Comparison of ENCODE assay signal across 8 mouse cellular contexts in the genomic region with DNA sequence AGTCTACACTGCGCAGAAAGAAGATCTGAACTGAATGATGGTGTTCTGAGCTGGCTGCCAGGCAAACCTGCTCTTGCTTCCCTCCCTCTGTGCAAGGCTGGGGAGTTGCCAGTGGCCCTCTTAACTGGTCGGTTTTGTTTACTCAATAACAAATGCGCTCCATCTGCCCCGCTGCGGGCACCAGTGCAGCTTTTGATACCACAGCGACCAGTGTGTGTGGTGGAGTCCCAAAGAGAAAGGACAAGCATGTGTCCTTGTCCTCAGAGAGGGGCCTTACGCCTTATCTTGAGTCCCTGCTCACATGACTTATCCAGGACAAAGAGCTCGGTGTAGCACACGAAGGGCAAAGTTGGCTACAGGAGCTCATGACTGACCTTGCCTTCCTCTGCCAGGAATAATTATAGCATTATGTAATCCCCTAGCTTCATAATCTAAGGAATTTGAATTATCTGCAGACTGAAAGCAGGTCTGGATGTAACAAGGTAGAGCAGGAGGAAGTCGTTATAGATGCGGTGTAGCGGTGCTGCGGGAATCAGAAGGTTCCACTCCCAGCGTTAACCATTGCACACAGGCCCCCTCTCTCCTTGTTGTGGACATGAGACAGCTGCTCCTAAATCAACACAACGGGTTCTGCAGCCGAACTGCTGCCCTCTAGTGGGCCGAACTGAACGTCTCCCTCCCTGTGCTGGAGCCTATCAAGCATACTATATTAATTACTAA. TPM values are rescaled to one million over a fixed set of nuclear protein-coding genes. Genes with fewer than 3 reads are reported as not detected.
DNase-seq lines count a peak whose midpoint lies in the region; ATAC-seq and TF ChIP-seq lines count a peak whose summit lies in the region.

No protein-coding gene starts in this region.

- no peak overlapping the region for H3K4me3 ChIP-seq in ES-Bruce4 (ENCODE audit: low read depth, low read length)
- no peak overlapping the region for H3K4me3 ChIP-seq in forebrain, embryonic 15.5 days
- no peak overlapping the region for H3K4me3 ChIP-seq in liver, embryonic 16.5 days (ENCODE audit: low read depth, low read length)
- no peak overlapping the region for H3K4me3 ChIP-seq in neural tube, embryonic 14.5 days (ENCODE audit: low read depth, low read length)

- DNase-seq in heart, postnatal 10 days = peak; percentile 90
- DNase-seq in kidney, postnatal 36 days = peak; percentile 87 to 91
- DNase-seq in testis, postnatal 10 days (ENCODE audit: low spot score) = peak; percentile 86

- H3K9ac ChIP-seq in ES-Bruce4 (ENCODE audit: low read depth, poor library complexity, severe bottlenecking) = no peak overlapping the region
- H3K9ac ChIP-seq in forebrain, embryonic 15.5 days (replicated peaks) = no peak overlapping the region
- H3K9ac ChIP-seq in liver, embryonic 16.5 days (ENCODE audit: low read depth, low read length) = no peak overlapping the region
- no peak overlapping the region for H3K9ac ChIP-seq in neural tube, embryonic 14.5 days (replicated peaks; ENCODE audit: low read depth, low read length)

- peak; percentile 89 for ATAC-seq in cerebellum, adult (ENCODE audit: insufficient number of reproducible peaks, low FRiP score, low TSS enrichment)
- peak; percentile 95 for ATAC-seq in forebrain, embryonic 15.5 days (replicated peaks)
- ATAC-seq in liver, embryonic 16.5 days (ENCODE audit: low read depth) = 0 out of 2 replicates have a peak, but pooled peaks have one; percentile 16
- ATAC-seq in neural tube, embryonic 14.5 days (ENCODE audit: low read depth) = peak; percentile 92

- TF ChIP-seq CTCF in ES-Bruce4 (IDR thresholded peaks at IDR 0.05; ENCODE audit: low read depth, low read length) = peak; percentile 90

- 21% methylated on average over 18 of the region's 18 CpGs for WGBS in forebrain, embryonic 15.5 days
- 36% methylated on average over 18 of the region's 18 CpGs for WGBS in liver, embryonic 16.5 days (ENCODE audit: insufficient replicate concordance)
- 28% methylated on average over 18 of the region's 18 CpGs for WGBS in neural tube, embryonic 14.5 days

- 0 out of 2 replicates have a peak, but pooled peaks have one; percentile 18 for TF ChIP-seq EP300 in ES-Bruce4 (IDR thresholded peaks at IDR 0.05; ENCODE audit: insufficient read depth, low read depth, low read length)

- H3K27ac ChIP-seq in ES-Bruce4 (ENCODE audit: insufficient read depth, low read length) = no peak overlapping the region
- peak overlapping the region; percentile 70 for H3K27ac ChIP-seq in forebrain, embryonic 15.5 days (replicated peaks)
- H3K27ac ChIP-seq in liver, embryonic 16.5 days (ENCODE audit: low read length) = no peak overlapping the region
- H3K27ac ChIP-seq in neural tube, embryonic 14.5 days (ENCODE audit: low read depth, low read length) = no peak overlapping the region

- H3K4me2 ChIP-seq in forebrain, embryonic 15.5 days (replicated peaks) = no peak overlapping the region; the same call in 1 of the 2 replicates
- H3K4me2 ChIP-seq in liver, embryonic 16.5 days (ENCODE audit: low read depth, low read length) = no peak overlapping the region
- no peak overlapping the region for H3K4me2 ChIP-seq in neural tube, embryonic 14.5 days (ENCODE audit: low read depth, low read length)

- H3K36me3 ChIP-seq in ES-Bruce4 (ENCODE audit: control insufficient read depth, insufficient read depth, low read length, poor library complexity, severe bottlenecking) = peaks cover 4% of the 10 kb centered on the region; the same call in 1 of the 2 replicates
- H3K36me3 ChIP-seq in forebrain, embryonic 15.5 days = 0 out of 2 replicates have a peak, but pooled peaks cover 6% of the 10 kb centered on the region
- H3K36me3 ChIP-seq in liver, embryonic 16.5 days (ENCODE audit: control insufficient read depth, insufficient read depth) = no peaks in the 10 kb centered on the region
- H3K36me3 ChIP-seq in neural tube, embryonic 14.5 days (ENCODE audit: control insufficient read depth, insufficient read depth, low read length) = no peaks in the 10 kb centered on the region; the same call in 1 of the 2 replicates

- no peak for TF ChIP-seq POLR2A in ES-Bruce4 (IDR thresholded peaks at IDR 0.05; ENCODE audit: insufficient read depth, low read length)

- no peaks in the 10 kb centered on the region for H3K4me1 ChIP-seq in ES-Bruce4 (ENCODE audit: control insufficient read depth, insufficient read depth, low read length)
- H3K4me1 ChIP-seq in forebrain, embryonic 15.5 days = peaks cover 8% of the 10 kb centered on the region
- peaks cover 5% of the 10 kb centered on the region for H3K4me1 ChIP-seq in liver, embryonic 16.5 days (ENCODE audit: control insufficient read depth, low read depth, low read length)
- H3K4me1 ChIP-seq in neural tube, embryonic 14.5 days (ENCODE audit: control insufficient read depth, insufficient read depth, low read length) = 0 out of 2 replicates have a peak, but pooled peaks cover 3% of the 10 kb centered on the region

- intact Hi-C loops in heart, postnatal 10 days (cut with DNase I) = loop anchor here (2.0 to 10.0 kb wide), 4 partner anchors 99 to 561 kb away; a partner anchor contains a TSS

- H3K9me3 ChIP-seq in ES-Bruce4 (replicated peaks; ENCODE audit: control insufficient read depth, insufficient read depth, low read length, poor library complexity, severe bottlenecking) = no peaks in the 10 kb centered on the region
- H3K9me3 ChIP-seq in forebrain, embryonic 15.5 days = no peaks in the 10 kb centered on the region
- H3K9me3 ChIP-seq in liver, embryonic 16.5 days (replicated peaks; ENCODE audit: control insufficient read depth, low read length) = no peaks in the 10 kb centered on the region
- H3K9me3 ChIP-seq in neural tube, embryonic 14.5 days (ENCODE audit: control insufficient read depth, low read length) = no peaks in the 10 kb centered on the region

- no peaks in the 10 kb centered on the region for H3K27me3 ChIP-seq in ES-Bruce4 (ENCODE audit: control insufficient read depth, insufficient read depth, low read length, poor library complexity, severe bottlenecking)
- no peaks in the 10 kb centered on the region for H3K27me3 ChIP-seq in forebrain, embryonic 15.5 days
- no peaks in the 10 kb centered on the region for H3K27me3 ChIP-seq in liver, embryonic 16.5 days (ENCODE audit: control insufficient read depth, insufficient read depth, low read depth, low read length)
- H3K27me3 ChIP-seq in neural tube, embryonic 14.5 days (ENCODE audit: control insufficient read depth, insufficient read depth, low read length) = no peaks in the 10 kb centered on the region

RNA-seq across cellular contexts. Expression of a gene that starts 12.8 kb away (rescaled TPM):
- polyA plus RNA-seq in ES-Bruce4 (2011; ENCODE audit: insufficient read depth, insufficient read length, low read depth, missing spikeins) = 47.3 and 53.1 TPM in 2 replicates
- 8.3 and 8.9 TPM in 2 replicates for polyA plus RNA-seq in forebrain, embryonic 15.5 days (2015; fragmentation: Nextera tagmentation; extraction: Ambion mirVana)
- total RNA-seq in heart, postnatal 10 days (2021) = 10 to 100 TPM; 15.0 to 16.6 TPM
- 0.90 and 0.94 TPM in 2 replicates for polyA plus RNA-seq in liver, embryonic 16.5 days (2015; fragmentation: Nextera tagmentation; extraction: Ambion mirVana)
- 7.1 and 7.8 TPM in 2 replicates for polyA plus RNA-seq in neural tube, embryonic 14.5 days (2014; fragmentation: Nextera tagmentation; extraction: Ambion mirVana)

Comparison
In these comparisons a context has a peak if more than half of its experiments do, and no peak if none do; other contexts are left out.
1. ATAC-seq: peak in every context shown above with its lines; median percentile 95 in forebrain, embryonic 15.5 days; 92 in neural tube, embryonic 14.5 days; 89 in cerebellum, adult; 16 in liver, embryonic 16.5 days.